Mouse (Mus musculus) hindbrain, embryonic 15.5 days (tissue): Measurements from ENCODE around the gene Prkcd. TPM values are rescaled to one million over a fixed set of nuclear protein-coding genes. Genes with fewer than 3 reads are reported as not detected.

ENCODE experiments used
- ATAC-seq: fragments of 200-750 bp; cut with Nextera tagmentation; 2 replicates; pipeline ENCODE4 v1.8.0; 2017; ENCODE audit warnings: low read depth, moderate number of reproducible peaks, moderate TSS enrichment; ENCODE audit not compliant: low FRiP score
- H3K27ac ChIP-seq: fragments of 300-500 bp; sonication (generic); replicated peaks from 2 replicates; pipeline ENCODE4 v1.5.1; 2015; ENCODE audit warnings: mild to moderate bottlenecking, inconsistent platforms
- H3K27me3 ChIP-seq: fragments of 300-500 bp; sonication (generic); 2 replicates; pipeline ENCODE4 v1.6.1; 2015; ENCODE audit warnings: control low read depth, inconsistent platforms
- H3K36me3 ChIP-seq: fragments of 300-500 bp; sonication (generic); 2 replicates; pipeline ENCODE4 v1.6.1; 2015; ENCODE audit warnings: control low read depth, inconsistent platforms
- H3K4me1 ChIP-seq: fragments of 300-500 bp; sonication (generic); replicated peaks from 2 replicates; pipeline ENCODE4 v1.6.1; 2015; ENCODE audit warnings: control low read depth, inconsistent platforms
- H3K4me2 ChIP-seq: fragments of 300-500 bp; sonication (generic); 2 replicates; pipeline ENCODE4 v1.6.1; 2015; ENCODE audit warnings: moderate library complexity, mild to moderate bottlenecking, inconsistent platforms
- H3K4me3 ChIP-seq: fragments of 300-500 bp; sonication (generic); 2 replicates; pipeline ENCODE4 v1.5.1; 2015; ENCODE audit warnings: mild to moderate bottlenecking, inconsistent platforms
- H3K9ac ChIP-seq: fragments of 300-500 bp; sonication (generic); 2 replicates; pipeline ENCODE4 v1.6.1; 2015; ENCODE audit warnings: inconsistent platforms
- H3K9me3 ChIP-seq: fragments of 300-500 bp; sonication (generic); 2 replicates; pipeline ENCODE4 v1.6.1; 2016; ENCODE audit warnings: control low read depth, inconsistent platforms
- WGBS: fragments of 180-500 bp; shearing (Covaris S2); methylation state at CpG from one replicate; pipeline ENCODE4 v1.1.7; 2015; 5-methylcytosine and 5-hydroxymethylcytosine counted together
- polyA plus RNA-seq: library from polyadenylated mRNA; unstranded; fragments of >200 nt; fragmentation: Nextera tagmentation; extraction: Ambion mirVana; gene quantifications from 2 replicates; pipeline ENCODE4 v1.2.1, GENCODE M21; 2015

Gene Prkcd
- polyA plus RNA-seq, 1 experiment from 2014 or later, result 27.1 TPM

GRCm38 (mm10) chr14:30616751-30617150 lies 9.3 kb downstream of the Prkcd start:
- Histone ChIP-seq H3K4me2 (no peak overlapping the region), H3K9me3 (no peaks in the 10 kb centered on the region), H3K4me1 (no peaks in the 10 kb centered on the region), H3K4me3 (no peak overlapping the region), H3K36me3 (no peaks in the 10 kb centered on the region), H3K9ac (no peak overlapping the region), H3K27ac (no peak overlapping the region), H3K27me3 (no peaks in the 10 kb centered on the region)
- ATAC-seq, result no peak
- WGBS, result 70% methylated on average over 2 of the region's 2 CpGs

GRCm38 (mm10) chr14:30612962-30613715 lies 12.9 kb downstream of the Prkcd start:
- no peaks in the 10 kb centered on the region for H3K9me3 ChIP-seq
- no peak overlapping the region for H3K4me2 ChIP-seq
- ATAC-seq, result no peak
- WGBS, result 81% methylated on average over 2 of the region's 2 CpGs
- H3K27me3 ChIP-seq, result no peaks in the 10 kb centered on the region
- H3K4me3 ChIP-seq, result no peak overlapping the region
- no peak overlapping the region for H3K27ac ChIP-seq
- H3K36me3 ChIP-seq, result no peaks in the 10 kb centered on the region
- H3K4me1 ChIP-seq, result no peaks in the 10 kb centered on the region
- H3K9ac ChIP-seq, result no peak overlapping the region

GRCm38 (mm10) chr14:30612523-30612922 lies 13.5 kb downstream of the Prkcd start:
- 22% methylated on average over 7 of the region's 7 CpGs for WGBS
- H3K9ac ChIP-seq, result no peak overlapping the region
- H3K27ac ChIP-seq, result no peak overlapping the region
- no peaks in the 10 kb centered on the region for H3K9me3 ChIP-seq
- H3K4me2 ChIP-seq, result no peak overlapping the region
- H3K4me3 ChIP-seq, result no peak overlapping the region
- no peaks in the 10 kb centered on the region for H3K27me3 ChIP-seq
- no peak for ATAC-seq
- no peaks in the 10 kb centered on the region for H3K4me1 ChIP-seq
- H3K36me3 ChIP-seq, result no peaks in the 10 kb centered on the region

- Histone ChIP-seq H3K4me3 (no peak overlapping the region), H3K27ac (no peak overlapping the region), H3K4me2 (no peak overlapping the region), H3K36me3 (no peaks in the 10 kb centered on the region), H3K27me3 (no peaks in the 10 kb centered on the region), H3K9me3 (no peaks in the 10 kb centered on the region), H3K9ac (no peak overlapping the region), H3K4me1 (no peaks in the 10 kb centered on the region)
- 82% methylated on average over 3 of the region's 3 CpGs for WGBS
- ATAC-seq, result no peak
These were observed 15.1 kb downstream of the Prkcd start for GRCm38 (mm10) chr14:30610940-30611339.

GRCm38 (mm10) chr14:30610304-30610703 lies 15.7 kb downstream of the Prkcd start:
- Histone ChIP-seq H3K9ac (no peak overlapping the region), H3K4me3 (no peak overlapping the region)
- WGBS, result 75% methylated on average over 2 of the region's 2 CpGs

GRCm38 (mm10) chr14:30609499-30609898 lies 16.5 kb downstream of the Prkcd start:
- Histone ChIP-seq H3K9ac (no peak overlapping the region), H3K4me2 (no peak overlapping the region), H3K27ac (no peak overlapping the region), H3K27me3 (no peaks in the 10 kb centered on the region), H3K9me3 (no peaks in the 10 kb centered on the region), H3K4me1 (no peaks in the 10 kb centered on the region), H3K4me3 (no peak overlapping the region), H3K36me3 (no peaks in the 10 kb centered on the region)
- no peak for ATAC-seq
- WGBS, result 91% methylated on average over 3 of the region's 3 CpGs

More at GRCm38 (mm10) chr14:30610304-30610703, 15.7 kb downstream of the Prkcd start:
- no peak overlapping the region for H3K4me2 ChIP-seq
- H3K9me3 ChIP-seq, result no peaks in the 10 kb centered on the region
- H3K27ac ChIP-seq, result no peak overlapping the region
- H3K4me1 ChIP-seq, result no peaks in the 10 kb centered on the region
- H3K27me3 ChIP-seq, result no peaks in the 10 kb centered on the region
- H3K36me3 ChIP-seq, result no peaks in the 10 kb centered on the region
- ATAC-seq, result no peak

GRCm38 (mm10) chr14:30608176-30608575 lies 17.8 kb downstream of the Prkcd start:
- 91% methylated on average over 6 of the region's 6 CpGs for WGBS
- H3K4me1 ChIP-seq, result no peaks in the 10 kb centered on the region

GRCm38 (mm10) chr14:30607696-30608095 lies 18.3 kb downstream of the Prkcd start:
- Histone ChIP-seq H3K27ac (no peak overlapping the region), H3K4me2 (no peak overlapping the region), H3K9me3 (no peaks in the 10 kb centered on the region), H3K4me1 (no peaks in the 10 kb centered on the region), H3K9ac (no peak overlapping the region), H3K36me3 (no peaks in the 10 kb centered on the region), H3K27me3 (no peaks in the 10 kb centered on the region), H3K4me3 (no peak overlapping the region)
- ATAC-seq, result no peak
- WGBS, result 92% methylated on average over 4 of the region's 4 CpGs

More at GRCm38 (mm10) chr14:30608176-30608575, 17.8 kb downstream of the Prkcd start:
- no peak overlapping the region for H3K4me2 ChIP-seq
- no peak overlapping the region for H3K27ac ChIP-seq
- H3K27me3 ChIP-seq, result no peaks in the 10 kb centered on the region
- no peaks in the 10 kb centered on the region for H3K9me3 ChIP-seq
- H3K9ac ChIP-seq, result no peak overlapping the region
- no peak overlapping the region for H3K4me3 ChIP-seq
- no peak for ATAC-seq
- no peaks in the 10 kb centered on the region for H3K36me3 ChIP-seq

GRCm38 (mm10) chr14:30606817-30607216 lies 19.2 kb downstream of the Prkcd start:
- no peak overlapping the region for H3K27ac ChIP-seq
- H3K9ac ChIP-seq, result no peak overlapping the region
- no peak for ATAC-seq
- no peak overlapping the region for H3K4me3 ChIP-seq
- H3K4me2 ChIP-seq, result no peak overlapping the region
- WGBS, result 87% methylated on average over 5 of the region's 5 CpGs
- no peaks in the 10 kb centered on the region for H3K36me3 ChIP-seq
- H3K9me3 ChIP-seq, result no peaks in the 10 kb centered on the region
- no peaks in the 10 kb centered on the region for H3K27me3 ChIP-seq
- H3K4me1 ChIP-seq, result no peaks in the 10 kb centered on the region

- H3K4me1 ChIP-seq, result peaks cover 20% of the 10 kb centered on the region
- ATAC-seq, result no peak
- H3K9me3 ChIP-seq, result no peaks in the 10 kb centered on the region
- no peaks in the 10 kb centered on the region for H3K27me3 ChIP-seq
- no peak overlapping the region for H3K4me3 ChIP-seq
- no peak overlapping the region for H3K9ac ChIP-seq
- H3K36me3 ChIP-seq, result no peaks in the 10 kb centered on the region
- no peak overlapping the region for H3K4me2 ChIP-seq
- H3K27ac ChIP-seq, result no peak overlapping the region
- 76% methylated on average over 2 of the region's 2 CpGs for WGBS
These were observed 28.9 kb downstream of the Prkcd start for GRCm38 (mm10) chr14:30597142-30597541.

GRCm38 (mm10) chr14:30596407-30596806 lies 29.6 kb downstream of the Prkcd start:
- no peak for ATAC-seq
- H3K4me1 ChIP-seq, result peaks cover 20% of the 10 kb centered on the region
- H3K9me3 ChIP-seq, result no peaks in the 10 kb centered on the region
- no peak overlapping the region for H3K4me3 ChIP-seq
- H3K27me3 ChIP-seq, result no peaks in the 10 kb centered on the region
- no peak overlapping the region for H3K9ac ChIP-seq
- no peak overlapping the region for H3K4me2 ChIP-seq
- H3K27ac ChIP-seq, result no peak overlapping the region
- WGBS, result 93% methylated on average over 3 of the region's 3 CpGs
- H3K36me3 ChIP-seq, result no peaks in the 10 kb centered on the region

GRCm38 (mm10) chr14:30595576-30596313 lies 30.3 kb downstream of the Prkcd start:
- Histone ChIP-seq H3K36me3 (no peaks in the 10 kb centered on the region), H3K9ac (no peak overlapping the region), H3K27me3 (no peaks in the 10 kb centered on the region), H3K9me3 (no peaks in the 10 kb centered on the region), H3K4me1 (peaks cover 20% of the 10 kb centered on the region), H3K4me2 (no peak overlapping the region), H3K4me3 (no peak overlapping the region), H3K27ac (no peak overlapping the region)
- 85% methylated on average over 8 of the region's 8 CpGs for WGBS
- ATAC-seq, result no peak
